Comparison of ENCODE assay signal across 7 mouse cellular contexts in the genomic region with DNA sequence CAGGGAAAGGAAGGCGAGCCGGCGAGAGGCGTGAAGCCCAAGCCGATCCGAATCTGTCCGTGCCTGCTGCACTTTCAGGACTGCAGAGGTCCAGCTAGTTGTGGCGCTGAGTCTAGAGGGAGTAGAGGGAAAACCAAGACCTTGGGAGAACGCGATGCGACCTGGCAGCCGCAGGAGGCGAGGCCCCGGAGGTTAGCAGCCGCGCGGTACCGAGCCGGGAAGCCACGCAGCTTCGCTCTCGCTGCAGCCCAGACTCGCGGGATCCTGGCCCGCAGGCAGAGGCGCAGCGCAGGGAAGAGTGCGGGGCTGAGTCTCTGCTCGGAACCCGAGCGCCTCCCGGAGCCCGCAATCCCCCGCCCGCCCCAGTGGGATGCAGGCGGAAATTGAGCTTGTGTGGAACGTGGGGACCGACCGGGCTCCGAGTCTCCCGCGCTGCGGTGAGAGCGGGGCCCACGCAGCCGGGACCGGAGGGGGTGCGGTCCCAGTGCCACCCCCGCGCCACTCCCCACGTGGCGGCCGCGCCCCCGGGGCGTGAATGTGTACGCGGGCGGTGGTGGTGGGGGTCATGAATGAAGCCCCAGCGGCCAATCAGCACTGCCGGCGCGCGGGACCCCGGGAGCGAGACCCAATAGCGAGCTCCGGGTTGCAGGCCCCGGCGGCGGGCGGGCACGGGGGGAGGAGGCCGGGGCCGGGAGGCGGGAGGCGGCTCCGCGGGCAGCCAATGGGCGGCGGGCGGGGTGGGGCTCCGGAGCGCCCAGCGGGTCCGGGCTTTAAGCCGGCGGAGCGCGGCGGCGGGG. TPM values are rescaled to one million over a fixed set of nuclear protein-coding genes. Genes with fewer than 3 reads are reported as not detected.
DNase-seq lines count a peak whose midpoint lies in the region; ATAC-seq and TF ChIP-seq lines count a peak whose summit lies in the region.

No protein-coding gene starts in this region.

- no peak for TF ChIP-seq POLR2A in brain, embryonic 14.5 days (IDR thresholded peaks at IDR 0.05; ENCODE audit: borderline replicate concordance, extremely low read depth, insufficient read depth, insufficient read length, poor library complexity, severe bottlenecking)

- H3K27me3 ChIP-seq in embryonic facial prominence, embryonic 15.5 days = peaks cover 83% of the 10 kb centered on the region
- H3K27me3 ChIP-seq in heart, embryonic 10.5 days (ENCODE audit: insufficient read depth, poor library complexity, severe bottlenecking) = peaks cover 89% of the 10 kb centered on the region
- peaks cover 79% of the 10 kb centered on the region for H3K27me3 ChIP-seq in kidney, embryonic 14.5 days (ENCODE audit: control insufficient read depth, insufficient read depth, low read length)
- peaks cover 94% of the 10 kb centered on the region for H3K27me3 ChIP-seq in limb, embryonic 13.5 days
- peaks cover 39% of the 10 kb centered on the region for H3K27me3 ChIP-seq in midbrain, embryonic 14.5 days (ENCODE audit: control insufficient read depth, insufficient read depth, low read length)

- DNase-seq in brain, embryonic 14.5 days (ENCODE audit: low read depth) = peak; percentile 96
- peak; percentile 95 for DNase-seq in heart, embryonic 10.5 days (ENCODE audit: low spot score)
- DNase-seq in midbrain, embryonic 14.5 days = peak; percentile 95
- DNase-seq in spleen, postnatal 36 days (ENCODE audit: low spot score in 2 of 2) = peak; percentile 24 to 37

- H3K36me3 ChIP-seq in embryonic facial prominence, embryonic 15.5 days = no peaks in the 10 kb centered on the region
- no peaks in the 10 kb centered on the region for H3K36me3 ChIP-seq in heart, embryonic 10.5 days
- H3K36me3 ChIP-seq in kidney, embryonic 14.5 days (ENCODE audit: control insufficient read depth, insufficient read depth, low read length) = no peaks in the 10 kb centered on the region
- no peaks in the 10 kb centered on the region for H3K36me3 ChIP-seq in limb, embryonic 13.5 days
- no peaks in the 10 kb centered on the region for H3K36me3 ChIP-seq in midbrain, embryonic 14.5 days (ENCODE audit: control insufficient read depth, insufficient read depth, low read length)

- TF ChIP-seq CTCF in brain, embryonic 14.5 days (IDR thresholded peaks at IDR 0.05; ENCODE audit: borderline replicate concordance, extremely low read depth, insufficient read depth, insufficient read length) = no peak

- no peaks in the 10 kb centered on the region for H3K9me3 ChIP-seq in embryonic facial prominence, embryonic 15.5 days (replicated peaks)
- H3K9me3 ChIP-seq in heart, embryonic 10.5 days = no peaks in the 10 kb centered on the region
- no peaks in the 10 kb centered on the region for H3K9me3 ChIP-seq in kidney, embryonic 14.5 days (ENCODE audit: control insufficient read depth, low read length)
- H3K9me3 ChIP-seq in limb, embryonic 13.5 days = no peaks in the 10 kb centered on the region
- H3K9me3 ChIP-seq in midbrain, embryonic 14.5 days (ENCODE audit: control insufficient read depth, low read length) = no peaks in the 10 kb centered on the region

- peak overlapping the region; percentile 16; the same call in 1 of the 2 replicates for H3K9ac ChIP-seq in embryonic facial prominence, embryonic 15.5 days
- peak overlapping the region; percentile 50 for H3K9ac ChIP-seq in kidney, embryonic 14.5 days (ENCODE audit: low read depth, low read length)
- H3K9ac ChIP-seq in limb, embryonic 13.5 days = peak overlapping the region; percentile 61
- H3K9ac ChIP-seq in midbrain, embryonic 14.5 days (replicated peaks; ENCODE audit: low read length) = peak overlapping the region; percentile 58

- under 1% methylated on average over 90 of the region's 92 CpGs for WGBS in embryonic facial prominence, embryonic 15.5 days
- under 1% methylated on average over 87 of the region's 92 CpGs for WGBS in heart, embryonic 10.5 days
- WGBS in kidney, embryonic 14.5 days = under 1% methylated on average over 66 of the region's 92 CpGs
- WGBS in limb, embryonic 13.5 days = under 1% methylated on average over 64 of the region's 92 CpGs
- under 1% methylated on average over 90 of the region's 92 CpGs for WGBS in midbrain, embryonic 14.5 days

- peak overlapping the region; percentile 93 for H3K4me2 ChIP-seq in embryonic facial prominence, embryonic 15.5 days (replicated peaks)
- peak overlapping the region; percentile 98 for H3K4me2 ChIP-seq in kidney, embryonic 14.5 days (replicated peaks; ENCODE audit: low read depth, low read length)
- H3K4me2 ChIP-seq in limb, embryonic 13.5 days (replicated peaks) = peak overlapping the region; percentile 97
- peak overlapping the region; percentile 88 for H3K4me2 ChIP-seq in midbrain, embryonic 14.5 days (ENCODE audit: low read length)

- peak overlapping the region; percentile 63 for H3K4me3 ChIP-seq in embryonic facial prominence, embryonic 15.5 days (replicated peaks)
- peak overlapping the region; percentile 83 for H3K4me3 ChIP-seq in heart, embryonic 10.5 days
- peak overlapping the region; percentile 59 for H3K4me3 ChIP-seq in kidney, embryonic 14.5 days (ENCODE audit: low read length)
- peak overlapping the region; percentile 61 for H3K4me3 ChIP-seq in limb, embryonic 13.5 days
- H3K4me3 ChIP-seq in midbrain, embryonic 14.5 days (replicated peaks; ENCODE audit: low read depth, low read length) = peak overlapping the region; percentile 63

- peaks cover 36% of the 10 kb centered on the region for H3K4me1 ChIP-seq in embryonic facial prominence, embryonic 15.5 days
- H3K4me1 ChIP-seq in heart, embryonic 10.5 days = peaks cover 47% of the 10 kb centered on the region
- H3K4me1 ChIP-seq in kidney, embryonic 14.5 days (ENCODE audit: control insufficient read depth, insufficient read depth, low read length) = peaks cover 25% of the 10 kb centered on the region
- peaks cover 34% of the 10 kb centered on the region for H3K4me1 ChIP-seq in limb, embryonic 13.5 days
- H3K4me1 ChIP-seq in midbrain, embryonic 14.5 days (ENCODE audit: control insufficient read depth, insufficient read depth, low read length) = peaks cover 34% of the 10 kb centered on the region

- no peak overlapping the region for H3K27ac ChIP-seq in embryonic facial prominence, embryonic 15.5 days (replicated peaks)
- H3K27ac ChIP-seq in heart, embryonic 10.5 days = peak overlapping the region; percentile 70
- H3K27ac ChIP-seq in kidney, embryonic 14.5 days (ENCODE audit: low read depth, low read length) = no peak overlapping the region
- H3K27ac ChIP-seq in limb, embryonic 13.5 days = no peak overlapping the region
- H3K27ac ChIP-seq in midbrain, embryonic 14.5 days (replicated peaks; ENCODE audit: low read depth, low read length) = peak overlapping the region; percentile 70

- peak; percentile 91 for ATAC-seq in embryonic facial prominence, embryonic 15.5 days (ENCODE audit: insufficient number of reproducible peaks, low FRiP score, low TSS enrichment, low read depth)
- peak; percentile 86 for ATAC-seq in kidney, embryonic 14.5 days (ENCODE audit: low FRiP score, low TSS enrichment)
- peak; percentile 94 for ATAC-seq in limb, embryonic 13.5 days (ENCODE audit: low FRiP score, low read depth)
- ATAC-seq in midbrain, embryonic 14.5 days (ENCODE audit: low FRiP score, low TSS enrichment) = peak; percentile 91

RNA-seq across cellular contexts. Expression of a gene that starts 0.4 kb away (rescaled TPM):
- 21.3 and 23.1 TPM in 2 replicates for polyA plus RNA-seq in brain, embryonic 14.5 days (2012; rRNA removed)
- polyA plus RNA-seq in embryonic facial prominence, embryonic 15.5 days (2015; fragmentation: Nextera tagmentation; extraction: Ambion mirVana) = 4.4 and 4.9 TPM in 2 replicates
- 0.10 and 0.35 TPM in 2 replicates for polyA plus RNA-seq in heart, embryonic 10.5 days (2016; fragmentation: Nextera tagmentation; extraction: Ambion mirVana)
- polyA plus RNA-seq in kidney, embryonic 14.5 days (2014; fragmentation: Nextera tagmentation; extraction: Ambion mirVana) = 1.6 and 1.7 TPM in 2 replicates
- polyA plus RNA-seq in limb, embryonic 13.5 days (2015; fragmentation: Nextera tagmentation; extraction: Ambion mirVana) = 0.75 and 0.99 TPM in 2 replicates
- polyA plus RNA-seq in midbrain, embryonic 14.5 days (2014; fragmentation: Nextera tagmentation; extraction: Ambion mirVana) = 21.7 and 22.6 TPM in 2 replicates

RNA-seq across cellular contexts. Expression of a gene that starts 36.3 kb away (rescaled TPM):
- polyA plus RNA-seq in brain, embryonic 14.5 days (2012; rRNA removed) = 22.4 and 22.6 TPM in 2 replicates
- 68.9 and 71.3 TPM in 2 replicates for polyA plus RNA-seq in embryonic facial prominence, embryonic 15.5 days (2015; fragmentation: Nextera tagmentation; extraction: Ambion mirVana)
- 53.0 and 63.6 TPM in 2 replicates for polyA plus RNA-seq in heart, embryonic 10.5 days (2016; fragmentation: Nextera tagmentation; extraction: Ambion mirVana)
- polyA plus RNA-seq in kidney, embryonic 14.5 days (2014; fragmentation: Nextera tagmentation; extraction: Ambion mirVana) = 67.9 and 93.7 TPM in 2 replicates
- 84.4 and 87.9 TPM in 2 replicates for polyA plus RNA-seq in limb, embryonic 13.5 days (2015; fragmentation: Nextera tagmentation; extraction: Ambion mirVana)
- 37.6 and 38.2 TPM in 2 replicates for polyA plus RNA-seq in midbrain, embryonic 14.5 days (2014; fragmentation: Nextera tagmentation; extraction: Ambion mirVana)

RNA-seq across cellular contexts. Expression of a gene that starts 43.4 kb away (rescaled TPM):
- 3.8 and 5.8 TPM in 2 replicates for polyA plus RNA-seq in brain, embryonic 14.5 days (2012; rRNA removed)
- 17.3 and 17.8 TPM in 2 replicates for polyA plus RNA-seq in embryonic facial prominence, embryonic 15.5 days (2015; fragmentation: Nextera tagmentation; extraction: Ambion mirVana)
- 3.9 and 5.4 TPM in 2 replicates for polyA plus RNA-seq in heart, embryonic 10.5 days (2016; fragmentation: Nextera tagmentation; extraction: Ambion mirVana)
- 9.5 and 9.7 TPM in 2 replicates for polyA plus RNA-seq in kidney, embryonic 14.5 days (2014; fragmentation: Nextera tagmentation; extraction: Ambion mirVana)
- polyA plus RNA-seq in limb, embryonic 13.5 days (2015; fragmentation: Nextera tagmentation; extraction: Ambion mirVana) = 19.9 and 23.8 TPM in 2 replicates
- polyA plus RNA-seq in midbrain, embryonic 14.5 days (2014; fragmentation: Nextera tagmentation; extraction: Ambion mirVana) = 0.73 and 1.8 TPM in 2 replicates

RNA-seq across cellular contexts. Expression of a gene that starts 46.4 kb away (rescaled TPM):
- polyA plus RNA-seq in brain, embryonic 14.5 days (2012; rRNA removed) = 0.08 and 0.36 TPM in 2 replicates
- 0.25 and 0.66 TPM in 2 replicates for polyA plus RNA-seq in embryonic facial prominence, embryonic 15.5 days (2015; fragmentation: Nextera tagmentation; extraction: Ambion mirVana)
- 0.20 TPM in 1 of 2 replicates, not detected in the other for polyA plus RNA-seq in heart, embryonic 10.5 days (2016; fragmentation: Nextera tagmentation; extraction: Ambion mirVana)
- polyA plus RNA-seq in kidney, embryonic 14.5 days (2014; fragmentation: Nextera tagmentation; extraction: Ambion mirVana) = not detected in 2 replicates
- 0.23 TPM in 2 replicates for polyA plus RNA-seq in limb, embryonic 13.5 days (2015; fragmentation: Nextera tagmentation; extraction: Ambion mirVana)
- 0.61 and 0.84 TPM in 2 replicates for polyA plus RNA-seq in midbrain, embryonic 14.5 days (2014; fragmentation: Nextera tagmentation; extraction: Ambion mirVana)

RNA-seq across cellular contexts. Expression of a gene that starts 57.5 kb away (rescaled TPM):
- 53.1 and 59.7 TPM in 2 replicates for polyA plus RNA-seq in brain, embryonic 14.5 days (2012; rRNA removed)
- 138 and 141 TPM in 2 replicates for polyA plus RNA-seq in embryonic facial prominence, embryonic 15.5 days (2015; fragmentation: Nextera tagmentation; extraction: Ambion mirVana)
- 137 and 180 TPM in 2 replicates for polyA plus RNA-seq in heart, embryonic 10.5 days (2016; fragmentation: Nextera tagmentation; extraction: Ambion mirVana)
- polyA plus RNA-seq in kidney, embryonic 14.5 days (2014; fragmentation: Nextera tagmentation; extraction: Ambion mirVana) = 177 and 183 TPM in 2 replicates
- 180 and 188 TPM in 2 replicates for polyA plus RNA-seq in limb, embryonic 13.5 days (2015; fragmentation: Nextera tagmentation; extraction: Ambion mirVana)
- polyA plus RNA-seq in midbrain, embryonic 14.5 days (2014; fragmentation: Nextera tagmentation; extraction: Ambion mirVana) = 94.9 and 116 TPM in 2 replicates

Comparison
In these comparisons a context has a peak if more than half of its experiments do, and no peak if none do; other contexts are left out.
1. DNase-seq: peak in every context shown above with its lines; median percentile 96 in brain, embryonic 14.5 days; 95 in heart, embryonic 10.5 days; 95 in midbrain, embryonic 14.5 days; 30 in spleen, postnatal 36 days.
2. H3K27ac ChIP-seq: peak in heart, embryonic 10.5 days (single experiment) and midbrain, embryonic 14.5 days (single experiment); none in embryonic facial prominence, embryonic 15.5 days (single experiment), kidney, embryonic 14.5 days (single experiment) and limb, embryonic 13.5 days (single experiment).
3. Peak in every context shown above with its lines, with median percentiles within 50 percentile points of each other: ATAC-seq, H3K4me2 ChIP-seq, H3K4me3 ChIP-seq and H3K9ac ChIP-seq.